Mouse (Mus musculus): ENCODE measurements around the gene Gpr152.

Gene Gpr152

GRCm38 (mm10) chr19:4150567-4151487 is 11.2 kb downstream of the Gpr152 start:
- DNase-seq (ENCODE audit: low read depth, low spot score) = no peak

- no peak for DNase-seq (ENCODE audit: low read depth, low spot score)
These were observed 11.9 kb downstream of the Gpr152 start for GRCm38 (mm10) chr19:4151488-4151860.

- DNase-seq (ENCODE audit: low read depth, low spot score) = no peak
These were observed 12.3 kb downstream of the Gpr152 start for GRCm38 (mm10) chr19:4151898-4152297.

GRCm38 (mm10) chr19:4152445-4153231 is 13.1 kb downstream of the Gpr152 start:
- DNase-seq (ENCODE audit: low read depth, low spot score) = no peak

- DNase-seq (ENCODE audit: low read depth, low spot score) = no peak
These were observed 13.7 kb downstream of the Gpr152 start, which contains the start of gene Ptprcap for GRCm38 (mm10) chr19:4153232-4153654. Ptprcap (plus strand) TSS chr19:4153604.

- DNase-seq (ENCODE audit: low read depth, low spot score) = no peak
These were observed 15.0 kb downstream of the Gpr152 start for GRCm38 (mm10) chr19:4154437-4155222.

GRCm38 (mm10) chr19:4155223-4156072 is 15.9 kb downstream of the Gpr152 start:
- no peak for DNase-seq (ENCODE audit: low read depth, low spot score)

GRCm38 (mm10) chr19:4156073-4156579 is 16.5 kb downstream of the Gpr152 start:
- no peak for DNase-seq (ENCODE audit: low read depth, low spot score)

GRCm38 (mm10) chr19:4156771-4157170 is 17.2 kb downstream of the Gpr152 start:
- DNase-seq (ENCODE audit: low read depth, low spot score) = no peak

GRCm38 (mm10) chr19:4159049-4159448 is 19.5 kb downstream of the Gpr152 start:
- DNase-seq (ENCODE audit: low read depth, low spot score) = no peak

- peak; percentile 98 for DNase-seq (ENCODE audit: low read depth, low spot score)
These were observed 23.3 kb downstream of the Gpr152 start, which contains the start of gene Rps6kb2 for GRCm38 (mm10) chr19:4162646-4163542. Rps6kb2 (minus strand) TSS chr19:4163354.

- DNase-seq (ENCODE audit: low read depth, low spot score) = no peak
These were observed 23.9 kb downstream of the Gpr152 start for GRCm38 (mm10) chr19:4163543-4163887.

- DNase-seq (ENCODE audit: low read depth, low spot score) = no peak
These were observed 24.5 kb downstream of the Gpr152 start for GRCm38 (mm10) chr19:4164100-4164499.

- no peak for DNase-seq (ENCODE audit: low read depth, low spot score)
These were observed 25.1 kb downstream of the Gpr152 start for GRCm38 (mm10) chr19:4164721-4165120.

- DNase-seq (ENCODE audit: low read depth, low spot score) = no peak
These were observed 27.3 kb downstream of the Gpr152 start for GRCm38 (mm10) chr19:4166678-4167476.

GRCm38 (mm10) chr19:4169378-4169784 is 29.8 kb downstream of the Gpr152 start:
- peak; percentile 97 for DNase-seq (ENCODE audit: low read depth, low spot score)

- no peak for DNase-seq (ENCODE audit: low read depth, low spot score)
These were observed 30.2 kb downstream of the Gpr152 start for GRCm38 (mm10) chr19:4169810-4170209.

GRCm38 (mm10) chr19:4170723-4171392 is 31.3 kb downstream of the Gpr152 start:
- DNase-seq (ENCODE audit: low read depth, low spot score) = no peak
